Mouse (Mus musculus) thymus, postnatal 36 days (tissue): ENCODE measurements at regions not wholly inside any gene's neighbourhood (a gene's known extent, or its start where the extent isn't known, plus 50 kb on each side); places are given as distances from the start of the nearest gene placed in this dataset.

Experiments used
- DNase-seq, 2 experiments: peaks; one replicate each; pipeline ENCODE4 v3.0.0; 2022; ENCODE audit warnings: mixed read lengths in 2 of 2

GRCm38 (mm10) chr1:194330471-194330870, 287.5 kb upstream of the Plxna2 start:
- DNase-seq = no peak

- no peak for DNase-seq
These were observed 297.5 kb upstream of the Plxna2 start for GRCm38 (mm10) chr1:194320320-194321036.

GRCm38 (mm10) chr1:194318351-194318750, 299.7 kb upstream of the Plxna2 start:
- no peak for DNase-seq

- DNase-seq = no peak
These were observed 302.4 kb upstream of the Plxna2 start for GRCm38 (mm10) chr1:194315593-194315992.

- DNase-seq = no peak
These were observed 307.6 kb upstream of the Plxna2 start for GRCm38 (mm10) chr1:194310373-194310772.

GRCm38 (mm10) chr1:194308648-194309047, 309.4 kb upstream of the Plxna2 start:
- DNase-seq = no peak

GRCm38 (mm10) chr1:194303951-194304350, 314.1 kb upstream of the Plxna2 start:
- no peak for DNase-seq

- DNase-seq = no peak
These were observed 315.2 kb upstream of the Plxna2 start for GRCm38 (mm10) chr1:194302775-194303174.

GRCm38 (mm10) chr1:194281941-194282340, 336.1 kb upstream of the Plxna2 start:
- no peak for DNase-seq

- DNase-seq = no peak
These were observed 350.0 kb upstream of the Plxna2 start for GRCm38 (mm10) chr1:194268028-194268427.

- no peak for DNase-seq
These were observed 355.6 kb upstream of the Plxna2 start for GRCm38 (mm10) chr1:194262374-194262773.

- no peak for DNase-seq
These were observed 358.1 kb upstream of the Plxna2 start for GRCm38 (mm10) chr1:194259957-194260356.

- DNase-seq = no peak
These were observed 373.1 kb upstream of the Plxna2 start for GRCm38 (mm10) chr1:194244776-194245366.

- DNase-seq = no peak
These were observed 376.9 kb upstream of the Plxna2 start for GRCm38 (mm10) chr1:194241111-194241510.

- no peak for DNase-seq
These were observed 386.8 kb upstream of the Plxna2 start for GRCm38 (mm10) chr1:194231206-194231605.

- no peak for DNase-seq
These were observed 391.4 kb upstream of the Plxna2 start for GRCm38 (mm10) chr1:194226550-194227160.

GRCm38 (mm10) chr1:194225786-194226185, 392.2 kb upstream of the Plxna2 start:
- no peak for DNase-seq

- no peak for DNase-seq
These were observed 394.0 kb upstream of the Plxna2 start for GRCm38 (mm10) chr1:194224046-194224445.

- DNase-seq = no peak
These were observed 394.4 kb upstream of the Plxna2 start for GRCm38 (mm10) chr1:194223610-194224009.

- DNase-seq = peak; percentile 54 to 64
These were observed 395.0 kb upstream of the Plxna2 start for GRCm38 (mm10) chr1:194223015-194223414.

GRCm38 (mm10) chr1:194208034-194209000, 409.7 kb upstream of the Plxna2 start:
- DNase-seq = no peak

GRCm38 (mm10) chr1:194197516-194197915, 420.5 kb upstream of the Plxna2 start:
- no peak for DNase-seq

- DNase-seq = no peak
These were observed 435.7 kb upstream of the Plxna2 start for GRCm38 (mm10) chr1:194182293-194182692.
